In the genomic region with DNA sequence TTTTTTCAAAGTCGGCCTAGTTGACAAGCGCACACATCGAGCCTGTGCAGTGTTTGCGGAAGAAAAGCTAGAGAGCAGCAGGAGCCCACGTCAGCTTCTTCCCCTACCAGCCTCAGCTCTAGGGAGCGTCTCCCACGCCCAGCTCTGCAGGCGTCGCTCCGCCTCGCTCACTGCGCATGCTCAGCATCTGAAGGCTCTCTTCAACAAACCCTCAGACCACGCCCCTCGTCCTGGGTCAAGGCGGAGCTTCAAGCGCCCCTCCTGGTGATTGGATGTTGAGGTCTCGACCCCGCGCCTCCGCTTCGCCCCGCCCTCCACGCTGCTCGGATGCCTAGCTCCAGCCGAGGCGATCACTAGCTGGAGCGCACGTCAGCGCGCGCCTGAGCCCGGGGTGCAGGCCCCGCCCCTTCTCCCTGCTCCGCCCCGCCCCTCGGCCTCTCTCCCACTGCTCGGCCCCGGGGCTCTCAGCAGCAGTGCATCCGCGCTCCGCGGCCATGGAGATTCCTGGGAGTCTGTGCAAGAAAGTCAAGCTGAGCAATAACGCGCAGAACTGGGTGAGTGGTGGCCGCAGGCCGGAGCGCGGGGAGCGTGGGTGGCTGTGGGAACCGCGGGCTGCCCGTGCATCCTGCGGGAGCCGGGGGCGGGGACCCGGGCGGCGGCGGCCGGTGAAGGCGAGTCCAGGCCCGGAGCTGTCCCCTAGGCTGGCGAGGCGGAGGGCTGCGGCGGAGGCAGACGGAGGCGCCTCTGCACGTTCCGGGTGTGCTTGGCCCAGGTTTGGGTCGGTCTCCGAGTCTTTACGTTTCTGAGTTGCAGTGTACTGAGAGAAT, we compare ENCODE assay signal across 8 mouse cellular contexts. TPM values are rescaled to one million over a fixed set of nuclear protein-coding genes. Genes with fewer than 3 reads are reported as not detected.
A peak's percentile ranks its signal among the peaks of the same experiment; 100 is the strongest.
DNase-seq lines count a peak whose midpoint lies in the region; ATAC-seq lines count a peak whose summit lies in the region.

Gene Papss1 (plus strand): TSS at position 339 of the 827 bp plus-strand sequence.

- 0 out of 2 replicates have a peak, but pooled peaks cover 6% of the 10 kb centered on the region for H3K36me3 ChIP-seq in forebrain, embryonic 14.5 days (ENCODE audit: control insufficient read depth, insufficient read depth, low read length)
- 0 out of 2 replicates have a peak, but pooled peaks cover 2% of the 10 kb centered on the region for H3K36me3 ChIP-seq in neural tube, embryonic 15.5 days

- H3K4me3 ChIP-seq in forebrain, embryonic 14.5 days (ENCODE audit: low read depth, low read length): peak within 1 kb of the TSS; percentile 84
- H3K4me3 ChIP-seq in neural tube, embryonic 15.5 days (replicated peaks): peak within 1 kb of the TSS; percentile 76

- peak; percentile 99 for ATAC-seq in forebrain, embryonic 14.5 days
- ATAC-seq in neural tube, embryonic 15.5 days (ENCODE audit: low FRiP score): peak; percentile 99

- H3K9me3 ChIP-seq in forebrain, embryonic 14.5 days (replicated peaks; ENCODE audit: control insufficient read depth, low read length): no peaks in the 10 kb centered on the region
- H3K9me3 ChIP-seq in neural tube, embryonic 15.5 days (replicated peaks): no peaks in the 10 kb centered on the region

- no peaks in the 10 kb centered on the region for H3K27me3 ChIP-seq in forebrain, embryonic 14.5 days (replicated peaks; ENCODE audit: control insufficient read depth, insufficient read depth, low read length)
- H3K27me3 ChIP-seq in neural tube, embryonic 15.5 days (replicated peaks): no peaks in the 10 kb centered on the region

- peak within 1 kb of the TSS; percentile 88 for H3K9ac ChIP-seq in forebrain, embryonic 14.5 days (ENCODE audit: low read length)
- H3K9ac ChIP-seq in neural tube, embryonic 15.5 days (replicated peaks): peak within 1 kb of the TSS; percentile 84

- peak within 1 kb of the TSS; percentile 92 for H3K27ac ChIP-seq in forebrain, embryonic 14.5 days (ENCODE audit: low read depth, low read length)
- peak within 1 kb of the TSS; percentile 97 for H3K27ac ChIP-seq in neural tube, embryonic 15.5 days (replicated peaks)

- H3K4me1 ChIP-seq in forebrain, embryonic 14.5 days (ENCODE audit: control insufficient read depth, insufficient read depth, low read length): peaks cover 11% of the 10 kb centered on the region; the same call in 1 of the 2 replicates
- peaks cover 22% of the 10 kb centered on the region for H3K4me1 ChIP-seq in neural tube, embryonic 15.5 days

- under 1% methylated on average over 66 of the region's 73 CpGs for WGBS in forebrain, embryonic 14.5 days
- 1% methylated on average over 71 of the region's 73 CpGs for WGBS in neural tube, embryonic 15.5 days

- intact Hi-C loops in heart, postnatal 14 days (cut with DNase I): loop anchor here (10.0 kb wide), 1 partner anchor 840 kb away; no protein-coding TSS in a partner anchor

- H3K4me2 ChIP-seq in forebrain, embryonic 14.5 days (ENCODE audit: low read length): peak within 1 kb of the TSS; percentile 69
- H3K4me2 ChIP-seq in neural tube, embryonic 15.5 days: peak within 1 kb of the TSS; percentile 62

- peak; percentile 100 for DNase-seq in ES-CJ7 (ENCODE audit: low read depth, low spot score)
- peak; percentile 100 for DNase-seq in cerebellum, adult 11 months
- peak; percentile 100 for DNase-seq in forebrain, embryonic 14.5 days (ENCODE audit: low spot score)
- DNase-seq in heart, postnatal 14 days: peak; percentile 100
- DNase-seq in layer of hippocampus, adult 11-12 months (ENCODE audit: low spot score): peak; percentile 100
- DNase-seq in lung, adult 18-20 months: peak; percentile 100
- DNase-seq in testis, postnatal 14 days (ENCODE audit: low spot score): peak; percentile 100

RNA-seq across cellular contexts. Expression of gene Papss1, which starts in this region (rescaled TPM):
- 129 and 140 TPM in 2 replicates for polyA plus RNA-seq in forebrain, embryonic 14.5 days (2014; fragmentation: Nextera tagmentation; extraction: Ambion mirVana)
- 10 to 100 TPM; 15.4 to 17.5 TPM for total RNA-seq in heart, postnatal 14 days (2021)
- polyA plus RNA-seq in neural tube, embryonic 15.5 days (2015; fragmentation: Nextera tagmentation; extraction: Ambion mirVana): 128 and 135 TPM in 2 replicates

Comparison
In these comparisons a context has a peak if more than half of its experiments do, and no peak if none do; other contexts are left out.
1. Peak in every context shown above with its lines: DNase-seq, ATAC-seq, H3K4me3 ChIP-seq and H3K27ac ChIP-seq.